Mouse (Mus musculus) heart, postnatal 0 days (tissue): ENCODE measurements at regions not wholly inside any gene's neighbourhood (a gene's known extent, or its start where the extent isn't known, plus 50 kb on each side); places are given as distances from the start of the nearest gene placed in this dataset.

Source experiments
- CTCF ChIP-seq: IDR thresholded peaks from 2 replicates; pipeline ENCODE4 v1.5.1; 2016; ENCODE audit warnings: antibody characterized with exemption, control low read depth, low read depth
- EP300 ChIP-seq: IDR thresholded peaks from 2 replicates; pipeline ENCODE4 v1.6.1; 2016; ENCODE audit warnings: antibody characterized with exemption, low read depth

DNA sequence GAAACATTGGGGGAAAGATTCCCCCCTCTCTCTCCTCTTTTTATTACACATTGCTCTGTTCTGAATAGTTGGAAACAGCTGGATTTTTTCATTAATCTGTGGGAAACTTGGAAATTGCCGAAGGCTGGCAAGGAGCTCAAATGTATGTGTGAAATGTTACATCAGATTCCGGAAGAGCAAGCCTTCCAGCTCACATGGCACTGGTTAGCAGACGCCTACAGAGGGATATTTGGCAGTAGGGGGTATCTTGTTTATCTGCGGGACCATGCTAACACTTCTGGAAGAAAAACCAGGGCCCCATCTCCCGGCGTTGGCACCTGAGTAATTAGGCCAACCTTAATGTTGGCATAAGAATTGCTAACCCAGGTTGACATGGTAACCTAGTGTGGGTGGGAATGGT, 183.0 kb downstream of the Enc1 start:
- TF ChIP-seq EP300 (no peak), CTCF (no peak)
